Mouse (Mus musculus): ENCODE results near the gene Cyp2j13. TPM values are rescaled to one million over a fixed set of nuclear protein-coding genes. Genes with fewer than 3 reads are reported as not detected.

Cyp2j13 gene
- polyA plus RNA-seq, 1 experiment from 2014 or later = not detected

Other genes with a start within 250 kb of the Cyp2j13 start
- 51.6 and 58.9 TPM in 2 replicates for gene Hook1, start 110.3 kb downstream of the Cyp2j13 start, polyA plus RNA-seq (2015; fragmentation: Nextera tagmentation; extraction: Ambion mirVana)
- not detected in 2 replicates for gene Cyp2j12, start 63.6 kb upstream of the Cyp2j13 start, polyA plus RNA-seq (2015; fragmentation: Nextera tagmentation; extraction: Ambion mirVana)
- not detected in 2 replicates for gene Cyp2j7, start 159.1 kb upstream of the Cyp2j13 start, polyA plus RNA-seq (2015; fragmentation: Nextera tagmentation; extraction: Ambion mirVana)

All from midbrain, embryonic 13.5 days (tissue).